Mouse (Mus musculus) ES-Bruce4 (cell line): ENCODE measurements around the gene Ttll9. TPM values are rescaled to one million over a fixed set of nuclear protein-coding genes. Genes with fewer than 3 reads are reported as not detected.

ENCODE experiments used
- H3K27ac ChIP-seq: 2 replicates; pipeline ENCODE4 v1.5.1; 2012; ENCODE audit warnings: low read length, inconsistent platforms; ENCODE audit not compliant: insufficient read depth
- H3K27me3 ChIP-seq: 2 replicates; pipeline ENCODE4 v1.6.1; 2012; ENCODE audit warnings: mild to moderate bottlenecking, low read length, inconsistent platforms; ENCODE audit not compliant: control insufficient read depth, poor library complexity, insufficient read depth, severe bottlenecking
- H3K36me3 ChIP-seq: 2 replicates; pipeline ENCODE4 v1.6.1; 2012; ENCODE audit warnings: inconsistent platforms, mild to moderate bottlenecking, low read length, moderate library complexity; ENCODE audit not compliant: control insufficient read depth, poor library complexity, insufficient read depth, severe bottlenecking
- H3K4me1 ChIP-seq: one replicate; pipeline ENCODE4 v1.8.1; 2011; ENCODE audit warnings: low read length; ENCODE audit not compliant: control insufficient read depth, insufficient read depth
- H3K4me3 ChIP-seq: 2 replicates; pipeline ENCODE4 v1.5.1; 2011; ENCODE audit warnings: low read depth, mild to moderate bottlenecking, low read length
- H3K9ac ChIP-seq: 2 replicates; pipeline ENCODE4 v1.6.1; 2012; ENCODE audit warnings: low read depth, mild to moderate bottlenecking, inconsistent platforms; ENCODE audit not compliant: poor library complexity, severe bottlenecking
- H3K9me3 ChIP-seq: replicated peaks from 2 replicates; pipeline ENCODE4 v1.6.1; 2012; ENCODE audit warnings: mild to moderate bottlenecking, low read length, inconsistent platforms; ENCODE audit not compliant: control insufficient read depth, poor library complexity, insufficient read depth, severe bottlenecking
- CTCF ChIP-seq: IDR thresholded peaks from one replicate; pipeline ENCODE4 v1.8.1; 2011; ENCODE audit warnings: low read depth, low read length
- EP300 ChIP-seq: IDR thresholded peaks from 2 replicates; pipeline ENCODE4 v1.6.1; 2011; ENCODE audit warnings: low read depth, low read length; ENCODE audit not compliant: insufficient read depth
- POLR2A ChIP-seq: IDR thresholded peaks from one replicate; pipeline ENCODE4 v1.8.1; 2011; ENCODE audit warnings: low read length; ENCODE audit not compliant: insufficient read depth
- polyA plus RNA-seq: library from polyadenylated mRNA; stranded (reverse); fragments of >200 nt; gene quantifications from 2 replicates; pipeline ENCODE4 v1.2.4, GENCODE M21; 2011; ENCODE audit warnings: low read depth; ENCODE audit not compliant: missing spikeins, insufficient read depth, insufficient read length

Gene Ttll9
- polyA plus RNA-seq, 1 experiment: 2.1 TPM

- Histone ChIP-seq H3K4me1 (no peaks in the 10 kb centered on the region), H3K36me3 (no peaks in the 10 kb centered on the region), H3K4me3 (no peak overlapping the region), H3K27ac (no peak overlapping the region), H3K27me3 (no peaks in the 10 kb centered on the region), H3K9ac (no peak overlapping the region), H3K9me3 (no peaks in the 10 kb centered on the region)
- TF ChIP-seq CTCF: no peak
- TF ChIP-seq POLR2A: no peak
- TF ChIP-seq EP300: no peak
Observed at GRCm38 (mm10) chr2:153053896-153054295, 91.6 kb downstream of the Ttll9 start.

GRCm38 (mm10) chr2:153055270-153055920 is 93.1 kb downstream of the Ttll9 start:
- Histone ChIP-seq H3K27ac (no peak overlapping the region), H3K27me3 (no peaks in the 10 kb centered on the region), H3K4me1 (no peaks in the 10 kb centered on the region), H3K9me3 (no peaks in the 10 kb centered on the region), H3K9ac (no peak overlapping the region), H3K36me3 (no peaks in the 10 kb centered on the region), H3K4me3 (no peak overlapping the region)
- TF ChIP-seq POLR2A (no peak), EP300 (no peak), CTCF (peak; percentile 30)

Other genes starting within 250 kb of the Ttll9 start
- 19.0 and 20.5 TPM in 2 replicates for gene Id1, start 226.2 kb upstream of the Ttll9 start, polyA plus RNA-seq
- 0.94 and 1.1 TPM in 2 replicates for gene Cox4i2, start 208.3 kb upstream of the Ttll9 start, polyA plus RNA-seq
- 108 TPM in 2 replicates for gene Bcl2l1, start 130.8 kb upstream of the Ttll9 start, polyA plus RNA-seq
- gene Tpx2, start 114.5 kb upstream of the Ttll9 start, polyA plus RNA-seq: 183 TPM in 2 replicates
- not detected in 2 replicates for gene Mylk2, start 51.1 kb upstream of the Ttll9 start, polyA plus RNA-seq
- not detected in 2 replicates for gene Foxs1, start 29.3 kb upstream of the Ttll9 start, polyA plus RNA-seq
- 0.36 TPM in 1 of 2 replicates, not detected in the other for gene Dusp15, start 10.8 kb upstream of the Ttll9 start, polyA plus RNA-seq
- gene Pdrg1, start 52.9 kb downstream of the Ttll9 start, polyA plus RNA-seq: 39.8 and 44.2 TPM in 2 replicates
- gene Xkr7, start 69.4 kb downstream of the Ttll9 start, polyA plus RNA-seq: not detected in 2 replicates
- gene Ccm2l, start 103.5 kb downstream of the Ttll9 start, polyA plus RNA-seq: not detected in 2 replicates
- gene Hck, start 146.0 kb downstream of the Ttll9 start, polyA plus RNA-seq: 2.4 TPM in 2 replicates
- 83.2 and 98.0 TPM in 2 replicates for gene Tm9sf4, start 198.8 kb downstream of the Ttll9 start, polyA plus RNA-seq